Mouse (Mus musculus): ENCODE results near the gene Cyfip2. TPM values are rescaled to one million over a fixed set of nuclear protein-coding genes. Genes with fewer than 3 reads are reported as not detected.

Gene Cyfip2
- total RNA-seq, 2 experiments from 2014 or later: 2.1 to 2.3 TPM

DNA sequence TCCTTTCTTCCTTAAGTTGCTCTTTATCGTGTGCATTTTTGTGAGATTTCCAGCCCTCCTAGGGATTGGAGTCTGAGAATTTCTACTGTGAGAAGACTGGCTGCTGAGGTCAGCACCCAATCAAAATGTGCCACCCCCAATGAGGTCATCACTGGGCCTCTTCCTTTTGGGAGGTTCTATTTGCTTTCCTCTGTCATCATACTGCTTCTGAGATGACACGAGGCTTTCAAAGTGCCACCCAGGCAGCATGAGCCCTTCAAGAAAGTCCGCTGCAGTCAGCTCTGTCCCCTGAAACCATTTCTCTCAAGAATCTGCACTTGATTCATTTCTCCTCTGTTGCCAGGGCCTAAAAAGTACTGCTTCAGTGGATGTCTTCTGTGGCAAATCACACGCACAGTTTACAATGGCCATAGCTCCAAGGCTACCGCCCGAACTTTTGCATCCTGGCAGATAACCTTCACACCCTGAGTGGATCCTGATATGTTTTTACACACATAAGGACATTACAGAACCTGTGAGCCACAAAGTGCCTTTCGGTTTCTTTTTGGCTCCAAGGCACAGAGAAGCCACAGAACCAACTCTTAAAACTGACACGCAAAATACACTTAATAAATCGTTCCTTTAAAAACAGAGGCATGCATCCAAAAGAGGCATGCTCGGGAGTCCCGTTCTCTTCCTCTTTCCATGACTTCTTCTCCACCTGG, 4.2 kb downstream of the Cyfip2 start:
- DNase-seq (ENCODE audit: low spot score in 2 of 2): no peak

GRCm38 (mm10) chr11:46307768-46308167, 4.9 kb downstream of the Cyfip2 start:
- DNase-seq (ENCODE audit: low spot score in 2 of 2): no peak

GRCm38 (mm10) chr11:46306776-46307175, 5.9 kb downstream of the Cyfip2 start:
- no peak for DNase-seq (ENCODE audit: low spot score in 2 of 2)

GRCm38 (mm10) chr11:46305881-46306520, 6.7 kb downstream of the Cyfip2 start:
- DNase-seq (ENCODE audit: low spot score in 2 of 2): no peak

DNA sequence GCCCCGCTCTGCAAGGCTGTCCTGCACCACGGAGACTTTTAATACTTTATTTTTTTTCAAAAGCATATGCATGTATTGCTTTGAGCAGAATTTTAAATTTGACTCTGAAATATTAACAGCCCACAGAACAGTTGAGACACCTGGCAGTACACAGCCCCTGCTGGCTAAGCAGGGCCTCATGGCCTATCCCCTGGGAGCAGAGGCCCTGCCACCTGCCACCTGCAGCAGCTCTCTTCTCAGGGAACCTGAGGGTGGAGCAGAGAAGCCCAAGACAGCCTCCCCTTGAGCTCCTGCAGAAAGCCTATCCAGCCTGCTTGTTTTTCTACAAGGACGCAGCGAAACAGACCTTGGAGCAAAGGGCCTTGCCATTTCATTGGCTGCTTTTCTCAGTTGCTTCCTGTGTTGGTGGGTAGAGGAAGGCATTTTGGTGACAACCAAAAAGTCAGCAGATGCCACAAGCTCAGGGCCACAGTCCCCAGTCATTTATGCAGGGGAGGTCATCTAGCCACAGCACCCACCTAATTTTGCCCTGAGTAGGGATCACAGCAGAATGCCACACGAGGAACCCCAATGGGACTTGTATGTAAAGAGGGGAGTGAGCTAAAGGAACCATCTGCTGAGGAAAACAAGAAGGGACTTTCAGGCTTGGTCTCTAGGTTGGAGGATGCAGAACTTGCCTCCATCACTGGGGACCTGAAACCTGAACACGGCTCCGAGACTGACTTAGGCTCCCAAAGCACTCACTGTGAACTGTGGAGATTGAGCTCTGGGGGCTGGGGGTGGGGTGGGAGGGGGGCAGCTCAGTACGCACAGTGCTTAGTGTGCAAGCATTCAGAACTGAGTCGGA, 7.6 kb downstream of the Cyfip2 start:
- no peak for DNase-seq (ENCODE audit: low spot score in 2 of 2)

GRCm38 (mm10) chr11:46304093-46304492, 8.6 kb downstream of the Cyfip2 start:
- no peak for DNase-seq (ENCODE audit: low spot score in 2 of 2)

GRCm38 (mm10) chr11:46302471-46302870, 10.2 kb downstream of the Cyfip2 start:
- DNase-seq (ENCODE audit: low spot score in 2 of 2): no peak

DNA sequence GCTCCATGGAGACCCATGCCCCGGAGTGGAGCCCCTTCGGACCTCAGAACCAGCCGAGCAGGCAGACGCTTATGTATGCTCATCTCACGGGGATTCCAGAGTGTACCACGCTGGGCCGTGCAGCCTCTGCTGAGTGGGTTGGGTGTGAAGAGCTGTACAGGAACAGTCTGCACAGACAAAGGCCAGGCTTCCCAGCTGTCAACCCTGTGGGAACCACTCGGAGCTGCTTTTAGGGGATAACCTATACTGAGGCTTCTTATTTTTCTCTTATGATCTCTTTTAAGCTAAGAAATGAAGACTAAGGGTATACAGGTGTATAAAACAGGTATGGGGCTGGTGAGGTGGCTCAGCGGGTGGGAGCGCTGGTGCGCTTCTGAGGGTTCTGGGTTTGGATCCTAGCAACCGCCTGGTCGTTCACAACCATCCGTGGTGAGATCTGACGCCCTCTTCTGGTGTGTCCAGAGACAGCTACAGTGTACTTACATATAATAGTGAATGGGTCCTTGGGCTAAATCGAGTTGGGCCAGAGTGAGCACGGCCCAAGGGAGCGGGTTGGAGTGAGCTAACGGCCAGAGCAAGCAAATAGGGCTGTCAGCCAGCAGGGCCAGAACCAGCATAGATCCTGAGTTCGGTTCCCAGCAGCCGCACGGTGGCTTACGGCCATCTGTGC, 10.9 kb downstream of the Cyfip2 start:
- DNase-seq (ENCODE audit: low spot score in 2 of 2): no peak

GRCm38 (mm10) chr11:46299901-46300300, 12.8 kb downstream of the Cyfip2 start:
- DNase-seq (ENCODE audit: low spot score in 2 of 2): no peak

DNA sequence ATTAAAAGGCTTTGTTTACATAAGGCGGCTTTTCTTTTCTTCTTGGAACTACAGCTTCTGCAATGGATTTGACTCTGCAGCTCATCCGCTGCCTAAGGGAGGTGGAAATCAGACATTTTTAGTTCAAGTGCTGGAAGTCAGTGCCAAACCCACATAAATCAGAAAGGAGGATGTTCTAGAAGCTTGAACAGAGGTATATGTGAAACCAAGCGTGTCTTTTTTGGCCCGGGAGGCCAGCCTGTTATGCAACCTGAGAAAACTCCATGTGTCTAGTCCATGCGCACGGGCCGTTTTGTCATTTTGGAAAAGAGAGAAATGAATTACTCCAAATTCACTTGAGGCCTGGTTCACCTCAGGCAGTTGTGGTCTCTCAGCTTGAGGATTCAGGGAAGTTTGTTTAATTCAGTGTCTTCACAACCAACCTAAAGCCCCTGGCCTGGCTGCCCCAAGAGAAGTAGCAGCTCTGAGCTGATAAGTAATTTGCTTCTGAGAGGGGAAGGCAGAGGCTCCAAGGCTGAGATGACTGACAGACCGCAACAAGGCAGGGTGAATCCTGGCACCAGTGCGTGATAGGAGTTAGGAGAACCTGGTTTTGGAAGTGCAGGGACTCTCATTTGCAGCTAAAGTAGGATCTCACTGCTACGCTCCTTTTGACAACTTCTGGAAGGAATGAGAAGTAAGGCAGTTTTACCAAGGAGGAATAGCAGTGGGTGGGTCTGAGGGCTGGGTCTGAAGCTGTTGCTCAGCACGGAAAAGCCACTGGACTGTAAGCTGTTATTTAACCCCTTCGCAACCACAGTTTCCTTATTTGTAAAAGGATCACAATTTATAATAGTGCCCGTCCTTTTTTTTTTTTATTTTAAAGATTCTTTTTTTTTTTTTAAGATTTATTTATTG, 13.5 kb downstream of the Cyfip2 start:
- no peak for DNase-seq (ENCODE audit: low spot score in 2 of 2)

- DNase-seq (ENCODE audit: low spot score in 2 of 2): no peak
Measured at GRCm38 (mm10) chr11:46294390-46294789, 18.3 kb downstream of the Cyfip2 start.

- no peak for DNase-seq (ENCODE audit: low spot score in 2 of 2)
Measured at GRCm38 (mm10) chr11:46293491-46293890, 19.2 kb downstream of the Cyfip2 start.

GRCm38 (mm10) chr11:46290988-46291405, 21.7 kb downstream of the Cyfip2 start:
- DNase-seq (ENCODE audit: low spot score in 2 of 2): no peak

- DNase-seq (ENCODE audit: low spot score in 2 of 2): no peak
Measured at GRCm38 (mm10) chr11:46289561-46289960, 23.1 kb downstream of the Cyfip2 start.

DNA sequence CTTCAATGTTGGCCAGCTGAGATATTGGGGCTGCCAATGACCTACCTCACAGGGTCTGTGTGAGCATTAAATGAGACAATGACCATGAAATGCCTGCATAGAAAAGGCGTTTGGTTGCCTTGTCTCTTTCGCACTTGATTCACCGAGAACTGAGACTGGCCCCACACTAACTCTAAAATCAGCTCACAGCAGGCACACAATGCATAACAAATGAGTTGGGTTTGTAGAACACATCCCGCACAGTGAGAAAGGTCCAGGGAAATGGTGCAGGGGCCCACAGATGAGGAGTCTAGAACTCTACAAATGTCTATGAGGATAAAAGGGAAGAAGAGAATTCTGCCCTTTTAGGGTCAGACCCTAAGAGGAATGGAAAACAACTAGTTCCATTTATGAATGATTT, 23.6 kb downstream of the Cyfip2 start:
- DNase-seq (ENCODE audit: low spot score in 2 of 2): no peak

DNA sequence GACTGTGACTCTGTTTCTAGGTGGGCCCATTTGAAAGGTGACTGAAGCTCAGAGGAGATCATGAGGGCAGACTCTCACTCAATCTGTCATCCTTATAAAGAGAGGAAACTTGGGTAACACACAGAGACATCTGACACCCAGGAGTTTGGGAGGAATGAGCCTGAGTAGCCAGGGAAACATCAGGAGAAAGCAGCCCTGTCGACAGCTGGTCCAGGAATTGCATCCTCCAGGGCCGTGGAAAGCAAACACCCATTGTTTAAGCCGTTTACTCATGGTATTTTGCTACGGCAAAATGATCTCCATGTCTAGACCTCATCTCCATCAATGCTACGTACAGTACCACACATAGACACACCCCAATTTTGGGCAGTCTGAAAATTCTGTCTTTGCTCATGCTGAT, 24.6 kb downstream of the Cyfip2 start:
- no peak for DNase-seq (ENCODE audit: low spot score in 2 of 2)

- no peak for DNase-seq (ENCODE audit: low spot score in 2 of 2)
Measured at GRCm38 (mm10) chr11:46286803-46287202, 25.9 kb downstream of the Cyfip2 start.

GRCm38 (mm10) chr11:46283800-46284199, 28.9 kb downstream of the Cyfip2 start:
- DNase-seq (ENCODE audit: low spot score in 2 of 2): no peak

DNA sequence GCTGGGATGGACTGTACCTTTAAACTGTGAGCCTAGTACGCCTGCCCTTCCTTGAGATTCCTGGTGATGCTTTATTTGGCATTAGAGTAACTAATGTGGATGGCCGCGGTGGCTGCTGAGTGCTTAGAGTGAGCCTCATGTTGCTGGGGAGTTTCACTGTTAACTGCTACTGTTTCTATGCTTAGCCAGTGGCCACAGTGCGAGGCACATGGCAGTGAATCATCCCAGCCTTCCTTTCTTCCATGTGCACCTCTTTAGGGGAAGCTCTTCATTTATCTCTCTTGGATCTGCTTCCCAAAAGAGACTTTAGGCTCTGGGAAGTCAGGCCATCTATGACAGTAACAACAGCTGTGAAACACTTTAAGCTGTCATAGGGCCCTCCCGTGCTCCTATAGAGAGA, 30.0 kb downstream of the Cyfip2 start:
- no peak for DNase-seq (ENCODE audit: low spot score in 2 of 2)

DNA sequence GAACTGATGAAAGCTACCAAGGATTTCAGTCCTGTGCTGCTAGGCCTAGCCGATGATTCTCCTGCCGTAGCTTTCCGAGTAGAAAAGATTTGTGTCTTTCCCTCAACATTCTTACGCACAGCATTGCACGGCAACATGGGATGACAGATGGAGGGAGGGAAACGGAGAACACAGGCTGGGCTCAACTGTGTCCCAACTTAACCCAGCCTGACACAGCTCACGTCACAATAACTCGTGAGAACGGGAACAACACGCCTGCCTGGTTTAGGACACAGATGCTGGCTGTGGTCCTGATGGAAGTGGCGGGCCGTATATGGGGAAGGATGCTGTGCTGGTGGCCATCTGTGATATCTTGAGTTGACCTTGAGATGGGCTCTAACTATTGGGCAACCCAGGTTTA, 34.0 kb downstream of the Cyfip2 start:
- no peak for DNase-seq (ENCODE audit: low spot score in 2 of 2)
